Mouse (Mus musculus) ES-E14 (cell line): Measurements from ENCODE around the gene Abl1.

Experiments
- CHD2 ChIP-seq: IDR thresholded peaks from 2 replicates; pipeline ENCODE4 v1.6.1; 2014; ENCODE audit warnings: mild to moderate bottlenecking, low read depth, low read length, inconsistent platforms
- HCFC1 ChIP-seq: IDR thresholded peaks from 2 replicates; pipeline ENCODE4 v1.6.1; 2012; ENCODE audit warnings: low read length, inconsistent platforms, borderline replicate concordance; ENCODE audit not compliant: insufficient read depth

- no peak for TF ChIP-seq HCFC1
- no peak for TF ChIP-seq CHD2
Measured at GRCm38 (mm10) chr2:31769631-31770111, 81.5 kb downstream of the Abl1 start.
